Comparison of ENCODE assay signal across 8 mouse cellular contexts in genomic region chrX:12873698-12874144, GRCm38 (mm10).
A peak's percentile ranks its signal among the peaks of the same experiment; 100 is the strongest.
DNase-seq lines count a peak whose midpoint lies in the region; ATAC-seq lines count a peak whose summit lies in the region.

No protein-coding gene starts in this region.

- no peaks in the 10 kb centered on the region for H3K9me3 ChIP-seq in hindbrain, embryonic 14.5 days (ENCODE audit: control insufficient read depth, low read length)

- H3K4me1 ChIP-seq in hindbrain, embryonic 14.5 days (replicated peaks; ENCODE audit: control insufficient read depth, insufficient read depth, low read length) = no peaks in the 10 kb centered on the region

- H3K4me3 ChIP-seq in hindbrain, embryonic 14.5 days (replicated peaks; ENCODE audit: low read length) = peak overlapping the region; percentile 22

- WGBS in hindbrain, embryonic 14.5 days = 48% methylated on average over 22 of the region's 22 CpGs

- peak; percentile 95 for ATAC-seq in hindbrain, embryonic 14.5 days (ENCODE audit: low FRiP score)

- peak overlapping the region; percentile 52 for H3K4me2 ChIP-seq in hindbrain, embryonic 14.5 days (replicated peaks)

- H3K36me3 ChIP-seq in hindbrain, embryonic 14.5 days (replicated peaks; ENCODE audit: control insufficient read depth, insufficient read depth) = no peaks in the 10 kb centered on the region

- peak overlapping the region; percentile 58 for H3K9ac ChIP-seq in hindbrain, embryonic 14.5 days

- no peaks in the 10 kb centered on the region for H3K27me3 ChIP-seq in hindbrain, embryonic 14.5 days (ENCODE audit: control insufficient read depth, insufficient read depth, low read length)

- peak; percentile 59 for DNase-seq in NIH3T3 (ENCODE audit: low read depth)
- peak; percentile 86 to 87 for DNase-seq in cerebellum, postnatal 14 days
- peak; percentile 34 to 67 for DNase-seq in frontal cortex, postnatal 25 days (ENCODE audit: low spot score in 2 of 2)
- peak; percentile 86 for DNase-seq in hindbrain, embryonic 14.5 days (ENCODE audit: low spot score)
- peak; percentile 76 to 78 for DNase-seq in layer of hippocampus, postnatal 36 days
- peak; percentile 81 for DNase-seq in lung, postnatal 25 days (ENCODE audit: low spot score)
- peak; percentile 91 for DNase-seq in retina, postnatal 1 day
- peak; percentile 73 for DNase-seq in thymus, postnatal 4 days

- H3K27ac ChIP-seq in hindbrain, embryonic 14.5 days = peak overlapping the region; percentile 87

Comparison
In these comparisons a context has a peak if more than half of its experiments do, and no peak if none do; other contexts are left out.
1. Peak in every context shown above with its lines: DNase-seq, ATAC-seq, H3K4me3 ChIP-seq and H3K27ac ChIP-seq.